Mouse (Mus musculus) T-cell, adult 66 days (primary cell): ENCODE measurements around the gene Rasl2-9. TPM values are rescaled to one million over a fixed set of nuclear protein-coding genes. Genes with fewer than 3 reads are reported as not detected.

Source experiments
- total RNA-seq, 2 experiments: library from RNA; stranded (reverse); gene quantifications; 3 replicates in 1 of 2; 4 replicates in 1 of 2; pipeline ENCODE4 v1.2.4; 2023

Gene Rasl2-9
- not detected for total RNA-seq

GRCm38 (mm10) chr7:5125549-5126406 is at the start of gene Rasl2-9:
Gene Rasl2-9 (minus strand): TSS chr7:5125950.

GRCm38 (mm10) chr7:5149570-5149969 is 23.8 kb upstream of the Rasl2-9 start, which contains the start of gene Vmn1r55:
Gene Vmn1r55 (minus strand): TSS chr7:5149670.

GRCm38 (mm10) chr7:5116850-5117249 is 8.9 kb downstream of the Rasl2-9 start, which contains the start of gene Rfpl4:
Gene Rfpl4 (minus strand): TSS chr7:5116950.

GRCm38 (mm10) chr7:5080010-5080751 is 45.6 kb downstream of the Rasl2-9 start, which contains the start of gene Epn1:
Gene Epn1 (plus strand): TSS chr7:5080235.

Other genes starting within 250 kb of the Rasl2-9 start
- 10 to 100 TPM; 10.4 to 13.5 TPM for gene Isoc2a, start 248.8 kb downstream of the Rasl2-9 start, total RNA-seq
- not detected for gene Gm36210, start 219.4 kb downstream of the Rasl2-9 start, total RNA-seq
- gene Zfp628, start 210.7 kb downstream of the Rasl2-9 start, total RNA-seq, result 10 to 100 TPM; 30.9 to 32.3 TPM
- gene Nat14, start 203.9 kb downstream of the Rasl2-9 start, total RNA-seq, result 10 to 100 TPM; 10.5 to 10.7 TPM
- gene Ssc5d, start 200.2 kb downstream of the Rasl2-9 start, total RNA-seq, result 1 to 10 TPM in 1 of 2 experiments, under 1 TPM in 1; 0.73 to 1.3 TPM
- gene Sbk2, start 161.5 kb downstream of the Rasl2-9 start, total RNA-seq, result 1 to 10 TPM in 1 of 2 experiments, not detected in 1; 1.4 TPM
- gene Sbk3, start 154.8 kb downstream of the Rasl2-9 start, total RNA-seq, result not detected
- gene Zfp579, start 129.8 kb downstream of the Rasl2-9 start, total RNA-seq, result 10 to 100 TPM; 33.7 to 35.1 TPM
- 10 to 100 TPM; 16.2 to 17.2 TPM for gene Zfp524, start 111.5 kb downstream of the Rasl2-9 start, total RNA-seq
- 10 to 100 TPM; 49.3 to 54.1 TPM for gene Fiz1, start 111.3 kb downstream of the Rasl2-9 start, total RNA-seq
- not detected for gene Gm44973, start 110.5 kb downstream of the Rasl2-9 start, total RNA-seq
- 10 to 100 TPM; 56.0 to 56.5 TPM for gene Zfp865, start 105.6 kb downstream of the Rasl2-9 start, total RNA-seq
- 1 to 10 TPM in 1 of 2 experiments, not detected in 1; 1.2 TPM for gene Ccdc106, start 105.4 kb downstream of the Rasl2-9 start, total RNA-seq
- under 1 TPM in 1 of 2 experiments, not detected in 1; 0.55 TPM for gene 4632433K11Rik, start 91.8 kb downstream of the Rasl2-9 start, total RNA-seq
- gene Zfp784, start 87.5 kb downstream of the Rasl2-9 start, total RNA-seq, result 1 to 10 TPM; 5.9 TPM
- gene Zfp580, start 74.4 kb downstream of the Rasl2-9 start, total RNA-seq, result 1 to 10 TPM; 5.6 to 7.3 TPM
- gene U2af2, start 63.8 kb downstream of the Rasl2-9 start, total RNA-seq, result 100 to 1,000 TPM; 454 to 464 TPM
- 100 to 1,000 TPM; 107 to 112 TPM for gene Epn1, start 45.7 kb downstream of the Rasl2-9 start, total RNA-seq
- not detected for gene Rfpl4, start 9.0 kb downstream of the Rasl2-9 start, total RNA-seq
- gene Vmn1r55, start 23.7 kb upstream of the Rasl2-9 start, total RNA-seq, result not detected
- not detected for gene Vmn1r56, start 70.8 kb upstream of the Rasl2-9 start, total RNA-seq
- gene Vmn1r57, start 92.5 kb upstream of the Rasl2-9 start, total RNA-seq, result not detected
- gene Gm5065, start 224.6 kb upstream of the Rasl2-9 start, total RNA-seq, result not detected
- gene Nlrp2, start 225.1 kb upstream of the Rasl2-9 start, total RNA-seq, result not detected